Mouse (Mus musculus) E14TG2a.4 (cell line): Measurements from ENCODE around the gene Kpna1.

Experiments used
- CTCF ChIP-seq: conservative IDR thresholded peaks from 2 replicates; pipeline ENCODE4 v1.5.1; 2014; ENCODE audit warnings: low read length
- NANOG ChIP-seq: IDR thresholded peaks from 2 replicates; pipeline ENCODE4 v1.6.1; 2014; ENCODE audit warnings: borderline replicate concordance, low read length, mixed read lengths
- POU5F1 ChIP-seq: IDR thresholded peaks from 2 replicates; pipeline ENCODE4 v1.6.1; 2014; ENCODE audit warnings: low read length, borderline replicate concordance

DNA sequence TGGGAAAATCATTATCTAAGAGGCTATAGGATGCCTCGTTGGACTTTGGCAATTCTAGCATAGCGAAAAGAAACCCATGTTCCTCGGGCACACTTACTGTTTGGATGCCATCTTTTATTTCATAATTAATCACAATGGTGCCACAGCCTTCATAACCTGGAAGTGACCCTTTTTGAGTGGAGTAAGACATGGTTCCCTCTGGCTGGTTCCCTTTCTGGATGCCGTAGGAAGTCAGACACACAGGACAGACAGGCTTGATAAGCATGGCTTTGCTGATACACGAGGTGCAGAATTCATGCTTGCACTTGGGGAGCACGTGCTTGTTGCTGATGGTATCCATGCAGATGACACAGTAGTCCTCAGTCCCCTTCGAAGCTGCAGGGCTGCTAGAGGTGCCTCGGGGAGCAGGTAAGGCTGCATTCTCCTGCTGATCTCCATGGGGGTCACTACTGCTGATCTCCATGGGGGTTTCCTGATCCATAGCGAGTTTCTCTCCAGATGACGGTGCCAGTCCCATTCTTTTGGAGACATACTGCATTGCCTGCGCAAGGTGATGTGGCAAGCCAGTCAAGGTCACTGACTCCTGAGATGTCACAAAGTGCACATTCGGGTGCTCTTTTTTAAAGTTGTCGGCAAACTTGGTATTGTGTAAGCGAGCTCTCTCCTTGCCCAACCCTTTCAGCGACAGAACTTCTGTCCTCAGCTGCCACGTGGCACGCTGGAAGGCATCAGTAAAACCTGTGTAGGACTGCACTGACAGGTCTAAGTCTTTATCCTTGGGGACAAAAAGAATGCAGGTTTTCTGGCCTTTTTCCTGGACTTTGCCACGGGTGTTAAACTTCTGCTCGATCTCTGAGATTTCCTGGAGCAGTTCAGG lies 46.1 kb upstream of the Kpna1 start:
- TF ChIP-seq CTCF (no peak), POU5F1 (no peak), NANOG (no peak)
